Mouse (Mus musculus): ENCODE results near the gene Tor1aip2. TPM values are rescaled to one million over a fixed set of nuclear protein-coding genes. Genes with fewer than 3 reads are reported as not detected.
"Not testable (repeated sequence)": the region's sequence is repeated elsewhere in the genome, so short reads cannot be mapped to it uniquely, and the experiment has no call there.

The Tor1aip2 gene
- polyA plus RNA-seq, 1 experiment = 84.6 TPM

DNA sequence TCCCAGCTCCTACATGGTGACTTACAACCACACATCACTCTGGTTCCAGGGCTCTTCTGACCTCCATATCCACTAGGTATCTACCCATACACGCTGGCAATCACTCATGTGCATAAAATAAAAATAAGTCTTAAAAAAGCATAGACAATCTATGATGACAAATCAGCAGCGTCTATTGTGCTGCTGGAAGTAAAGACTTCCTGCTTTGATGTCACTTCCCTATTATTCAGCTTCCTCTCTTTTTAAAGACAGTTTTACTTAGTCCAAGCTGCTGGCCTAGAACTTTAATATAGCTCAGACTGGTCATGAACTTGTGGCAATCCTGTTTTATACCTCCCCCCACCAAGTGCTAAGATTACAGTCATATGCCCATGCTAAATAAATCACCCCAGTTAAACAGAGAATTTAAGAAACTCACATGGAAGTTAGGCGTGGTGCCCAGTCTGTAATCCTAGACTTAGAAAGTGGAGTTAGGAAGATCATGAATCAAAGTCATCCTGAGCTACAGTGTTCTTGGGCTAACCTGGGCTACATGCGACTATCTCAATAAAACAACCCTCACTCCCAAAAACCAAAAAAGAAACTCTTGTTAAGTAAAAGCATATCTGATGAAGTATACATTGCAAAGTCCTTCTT, 6.7 kb upstream of the Tor1aip2 start:
- 72% methylated on average over 4 of the region's 4 CpGs for WGBS
- Histone ChIP-seq H3K4me3 (ENCODE audit: insufficient read depth, low read depth, low read length) (no peak overlapping the region), H3K4me1 (ENCODE audit: control insufficient read depth, insufficient read depth, low read length) (no peaks in the 10 kb centered on the region), H3K36me3 (ENCODE audit: control insufficient read depth, insufficient read depth, low read length) (peaks cover 7% of the 10 kb centered on the region), H3K27ac (ENCODE audit: insufficient read depth, low read depth, low read length) (no peak overlapping the region), H3K27me3 (replicated peaks; ENCODE audit: control insufficient read depth, insufficient read depth, low read length) (no peaks in the 10 kb centered on the region)
- no peak for DNase-seq
- TF ChIP-seq CTCF (conservative IDR thresholded peaks at IDR 0.05; ENCODE audit: insufficient read depth, insufficient read length, low read depth, low read length) (no peak), POLR2A (IDR thresholded peaks at IDR 0.05; ENCODE audit: low read depth, low read length) (no peak)

DNA sequence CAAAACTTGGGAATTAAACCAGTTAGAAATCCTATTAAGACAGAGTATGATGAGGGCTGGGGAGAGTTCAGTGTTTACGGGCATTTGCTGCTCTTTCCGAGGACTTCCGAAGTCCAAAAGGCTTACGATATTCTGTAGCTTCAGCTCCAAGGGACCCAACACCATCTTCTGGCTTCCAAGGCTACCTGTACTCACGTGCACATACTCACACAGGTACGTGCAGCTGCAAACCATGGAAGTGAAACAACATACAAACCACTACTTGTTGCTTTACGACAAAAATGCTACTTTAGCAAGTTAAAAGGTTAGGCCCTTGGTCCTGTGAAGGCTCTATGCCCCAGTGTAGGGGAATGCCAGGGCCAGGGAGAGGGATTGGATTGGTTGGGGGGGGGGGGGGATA, 1.3 kb upstream of the Tor1aip2 start:
- Histone ChIP-seq H3K4me3 (ENCODE audit: insufficient read depth, low read depth, low read length) (no peak overlapping the region), H3K4me1 (ENCODE audit: control insufficient read depth, insufficient read depth, low read length) (0 out of 2 replicates have a peak, but pooled peaks cover 3% of the 10 kb centered on the region), H3K27me3 (replicated peaks; ENCODE audit: control insufficient read depth, insufficient read depth, low read length) (no peaks in the 10 kb centered on the region), H3K36me3 (ENCODE audit: control insufficient read depth, insufficient read depth, low read length) (peaks cover 7% of the 10 kb centered on the region), H3K27ac (ENCODE audit: insufficient read depth, low read depth, low read length) (no peak overlapping the region)
- 95% methylated on average over 7 of the region's 7 CpGs for WGBS
- no peak for TF ChIP-seq POLR2A (IDR thresholded peaks at IDR 0.05; ENCODE audit: low read depth, low read length)
- no peak for TF ChIP-seq CTCF (conservative IDR thresholded peaks at IDR 0.05; ENCODE audit: insufficient read depth, insufficient read length, low read depth, low read length)
- DNase-seq = no peak

DNA sequence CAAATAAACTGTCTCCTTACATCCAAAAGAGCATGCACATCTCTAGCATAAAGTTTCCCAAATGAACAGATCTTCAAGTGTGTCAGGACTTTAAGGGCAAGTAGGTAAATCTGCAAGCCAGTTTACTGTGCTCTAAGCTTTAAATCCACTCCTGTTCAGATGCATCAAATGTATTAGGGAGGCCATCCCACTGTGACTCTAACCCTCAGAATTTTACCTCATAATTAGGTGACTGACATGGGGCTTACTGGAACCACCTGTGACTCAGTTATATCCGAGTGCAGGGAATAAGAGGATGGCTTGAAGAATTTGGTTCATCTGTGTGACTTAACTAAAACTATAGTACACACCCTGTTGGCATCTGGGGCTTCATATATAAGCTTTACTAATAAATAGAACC, 542 bp upstream of the Tor1aip2 start:
- 14% methylated on average over 1 of the region's 1 CpGs for WGBS
- H3K4me1 ChIP-seq (ENCODE audit: control insufficient read depth, insufficient read depth, low read length) = 0 out of 2 replicates have a peak, but pooled peaks cover 3% of the 10 kb centered on the region
- peaks cover 7% of the 10 kb centered on the region for H3K36me3 ChIP-seq (ENCODE audit: control insufficient read depth, insufficient read depth, low read length)
- TF ChIP-seq POLR2A (IDR thresholded peaks at IDR 0.05; ENCODE audit: low read depth, low read length) (no peak), CTCF (conservative IDR thresholded peaks at IDR 0.05; ENCODE audit: insufficient read depth, insufficient read length, low read depth, low read length) (no peak)
- no peaks in the 10 kb centered on the region for H3K27me3 ChIP-seq (replicated peaks; ENCODE audit: control insufficient read depth, insufficient read depth, low read length)
- H3K4me3 ChIP-seq (ENCODE audit: insufficient read depth, low read depth, low read length) = no peak overlapping the region
- DNase-seq = no peak
- no peak overlapping the region for H3K27ac ChIP-seq (ENCODE audit: insufficient read depth, low read depth, low read length)

DNA sequence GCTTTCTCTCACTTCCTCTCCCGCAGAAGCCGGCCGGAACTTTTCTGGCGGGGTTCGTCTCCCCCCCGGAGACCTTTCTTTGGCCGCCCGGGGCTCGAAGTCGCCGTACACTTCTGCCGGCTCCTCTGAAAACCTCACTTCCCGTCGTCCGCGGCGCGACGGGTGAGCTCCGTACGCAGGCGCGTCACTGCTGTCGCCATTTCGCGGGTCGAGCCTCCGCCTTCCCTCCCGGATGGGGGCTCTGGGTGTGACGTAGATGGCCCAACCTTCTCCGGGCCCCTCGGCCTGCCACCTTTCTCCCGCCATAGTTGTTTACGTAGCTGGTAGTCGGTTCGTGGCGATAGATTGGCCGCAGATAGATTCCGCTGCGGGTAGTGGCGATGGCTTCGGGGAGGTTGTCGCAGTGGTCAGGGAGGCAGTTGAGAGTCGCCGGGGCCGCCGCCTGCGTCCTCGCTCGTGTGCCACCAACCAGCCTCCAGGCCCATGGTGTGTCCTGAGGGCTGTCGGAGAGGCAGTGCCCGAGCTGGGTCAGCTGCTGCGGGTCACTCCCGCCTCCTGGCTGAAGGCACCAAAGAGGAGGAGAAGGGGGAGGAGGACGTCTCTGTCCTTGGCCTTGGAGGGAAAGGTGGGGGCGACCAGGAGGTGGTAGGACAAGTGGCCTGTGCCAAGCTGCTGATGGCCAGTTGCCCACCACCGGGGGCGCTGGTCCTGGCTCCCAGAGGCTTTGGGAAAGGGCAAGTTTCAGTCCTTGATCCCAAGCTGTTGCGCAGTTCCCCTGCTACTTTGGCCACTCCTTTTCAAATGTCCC, 931 bp downstream of the Tor1aip2 start, which contains the start of gene Tor1aip1:
Gene Tor1aip1, minus strand, starts transcription at position 551 of the 808 bp plus-strand sequence.
- H3K4me1 ChIP-seq (ENCODE audit: control insufficient read depth, insufficient read depth, low read length) = peaks cover 6% of the 10 kb centered on the region; the same call in 1 of the 2 replicates
- WGBS = under 1% methylated on average over 59 of the region's 59 CpGs
- H3K27ac ChIP-seq (ENCODE audit: insufficient read depth, low read depth, low read length) = peak within 1 kb of the TSS; percentile 99
- no peaks in the 10 kb centered on the region for H3K27me3 ChIP-seq (replicated peaks; ENCODE audit: control insufficient read depth, insufficient read depth, low read length)
- DNase-seq = peak; percentile 99
- TF ChIP-seq POLR2A (IDR thresholded peaks at IDR 0.05; ENCODE audit: low read depth, low read length) (peak; percentile 65), CTCF (conservative IDR thresholded peaks at IDR 0.05; ENCODE audit: insufficient read depth, insufficient read length, low read depth, low read length) (peak; percentile 89)
- H3K4me3 ChIP-seq (ENCODE audit: insufficient read depth, low read depth, low read length) = peak within 1 kb of the TSS; percentile 92
- peaks cover 1% of the 10 kb centered on the region; the same call in 1 of the 2 replicates for H3K36me3 ChIP-seq (ENCODE audit: control insufficient read depth, insufficient read depth, low read length)

DNA sequence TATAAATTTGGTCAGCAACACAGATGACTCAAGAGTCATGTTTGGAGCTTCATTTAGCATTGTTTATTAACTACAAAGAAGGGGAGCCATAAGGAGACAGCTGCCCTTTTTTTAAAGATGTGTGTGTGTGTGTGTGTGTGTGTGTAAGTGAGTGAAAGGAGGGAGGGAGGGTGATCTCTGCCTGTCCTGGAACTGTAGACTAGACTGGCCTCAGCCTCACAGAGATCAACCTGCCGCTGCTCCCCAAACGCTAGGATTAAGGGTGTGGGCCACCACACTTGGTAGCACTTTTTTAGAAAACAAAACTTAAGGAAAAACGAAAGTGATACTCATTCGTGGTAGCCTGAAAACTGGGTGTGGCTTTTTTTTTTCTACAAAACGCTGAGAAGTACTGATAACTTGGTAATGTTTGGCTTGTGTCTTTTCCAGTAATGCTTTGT, 2.0 kb downstream of the Tor1aip2 start:
- peak overlapping the region; percentile 97 for H3K27ac ChIP-seq (ENCODE audit: insufficient read depth, low read depth, low read length)
- H3K27me3 ChIP-seq (replicated peaks; ENCODE audit: control insufficient read depth, insufficient read depth, low read length) = no peaks in the 10 kb centered on the region
- H3K4me3 ChIP-seq (ENCODE audit: insufficient read depth, low read depth, low read length) = peak overlapping the region; percentile 42
- TF ChIP-seq CTCF (conservative IDR thresholded peaks at IDR 0.05; ENCODE audit: insufficient read depth, insufficient read length, low read depth, low read length) (no peak), POLR2A (IDR thresholded peaks at IDR 0.05; ENCODE audit: low read depth, low read length) (peak; percentile 24)
- 2% methylated on average over 5 of the region's 5 CpGs for WGBS
- DNase-seq = peak; percentile 70
- H3K4me1 ChIP-seq (ENCODE audit: control insufficient read depth, insufficient read depth, low read length) = peaks cover 6% of the 10 kb centered on the region; the same call in 1 of the 2 replicates
- peaks cover 1% of the 10 kb centered on the region; the same call in 1 of the 2 replicates for H3K36me3 ChIP-seq (ENCODE audit: control insufficient read depth, insufficient read depth, low read length)

DNA sequence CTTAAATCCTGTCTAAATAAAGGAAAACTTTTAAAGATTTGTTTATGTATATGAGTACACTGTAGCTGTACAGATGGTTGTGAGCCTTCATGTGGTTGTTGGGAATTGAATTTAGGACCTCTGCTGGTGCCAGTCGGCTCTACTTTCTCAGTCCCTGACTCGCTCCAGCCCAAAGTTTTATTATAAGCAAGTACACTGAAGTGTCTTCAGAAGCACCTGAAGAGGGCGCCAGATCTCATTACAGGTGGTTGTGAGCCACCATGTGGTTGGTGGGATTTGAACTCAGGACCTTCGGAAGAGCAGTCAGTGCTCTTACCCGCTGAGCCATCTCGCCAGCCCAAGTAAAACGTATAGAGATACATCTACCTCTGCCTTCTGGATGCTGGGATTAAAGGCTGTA, 4.8 kb downstream of the Tor1aip2 start:
- not testable (repeated sequence) for DNase-seq

More for the DNA sequence above, 4.8 kb downstream of the Tor1aip2 start:
- not testable (repeated sequence) for H3K36me3 ChIP-seq (ENCODE audit: control insufficient read depth, insufficient read depth, low read length); H3K27ac ChIP-seq (ENCODE audit: insufficient read depth, low read depth, low read length); H3K4me3 ChIP-seq (ENCODE audit: insufficient read depth, low read depth, low read length); H3K27me3 ChIP-seq (replicated peaks; ENCODE audit: control insufficient read depth, insufficient read depth, low read length)
- H3K4me1 ChIP-seq (ENCODE audit: control insufficient read depth, insufficient read depth, low read length) = peaks cover 24% of the 10 kb centered on the region; the same call in 1 of the 2 replicates
- 71% methylated on average over 7 of the region's 7 CpGs for WGBS
- TF ChIP-seq CTCF (conservative IDR thresholded peaks at IDR 0.05; ENCODE audit: insufficient read depth, insufficient read length, low read depth, low read length) = 0 out of 2 replicates have a peak, but pooled peaks have one; percentile 9
